Mouse (Mus musculus) liver, embryonic 16.5 days (tissue): Measurements from ENCODE around the gene Sdhc. TPM values are rescaled to one million over a fixed set of nuclear protein-coding genes. Genes with fewer than 3 reads are reported as not detected.

ENCODE experiments used
- ATAC-seq: fragments of 200-750 bp; cut with Nextera tagmentation; 2 replicates; pipeline ENCODE4 v1.8.0; 2017; ENCODE audit warnings: low read depth, mild to moderate bottlenecking, moderate number of reproducible peaks, moderate library complexity
- H3K27ac ChIP-seq: fragments of 300-500 bp; sonication (generic); 2 replicates; pipeline ENCODE4 v1.5.1; 2014; ENCODE audit warnings: mild to moderate bottlenecking, low read length
- H3K27me3 ChIP-seq: fragments of 300-500 bp; sonication (generic); 2 replicates; pipeline ENCODE4 v1.6.1; 2014; ENCODE audit warnings: low read depth, low read length, mixed read lengths; ENCODE audit not compliant: control insufficient read depth, insufficient read depth
- H3K36me3 ChIP-seq: fragments of 300-500 bp; sonication (generic); 2 replicates; pipeline ENCODE4 v1.6.1; 2014; ENCODE audit warnings: mild to moderate bottlenecking; ENCODE audit not compliant: control insufficient read depth, insufficient read depth
- H3K4me1 ChIP-seq: fragments of 300-500 bp; sonication (generic); 2 replicates; pipeline ENCODE4 v1.6.1; 2014; ENCODE audit warnings: low read depth, low read length, mixed read lengths; ENCODE audit not compliant: control insufficient read depth
- H3K4me2 ChIP-seq: fragments of 300-500 bp; sonication (generic); 2 replicates; pipeline ENCODE4 v1.6.1; 2014; ENCODE audit warnings: low read depth, low read length, mixed read lengths
- H3K4me3 ChIP-seq: fragments of 300-500 bp; sonication (generic); 2 replicates; pipeline ENCODE4 v1.5.1; 2014; ENCODE audit warnings: low read depth, mild to moderate bottlenecking, low read length
- H3K9ac ChIP-seq: fragments of 300-500 bp; sonication (generic); 2 replicates; pipeline ENCODE4 v1.6.1; 2014; ENCODE audit warnings: low read depth, low read length
- H3K9me3 ChIP-seq: fragments of 300-500 bp; sonication (generic); replicated peaks from 2 replicates; pipeline ENCODE4 v1.6.1; 2016; ENCODE audit warnings: low read length; ENCODE audit not compliant: control insufficient read depth
- WGBS: fragments of 180-500 bp; shearing (Covaris S2); extraction: QIAGEN DNeasy Blood & Tissue Kit; methylation state at CpG from one replicate; pipeline ENCODE4 v1.1.7; 2014; ENCODE audit not compliant: insufficient replicate concordance; 5-methylcytosine and 5-hydroxymethylcytosine counted together
- polyA plus RNA-seq: library from polyadenylated mRNA; unstranded; fragments of >200 nt; fragmentation: Nextera tagmentation; extraction: Ambion mirVana; gene quantifications from 2 replicates; pipeline ENCODE4 v1.2.1, GENCODE M21; 2015

Gene Sdhc
- polyA plus RNA-seq, 1 experiment from 2014 or later, result 164 TPM

- ATAC-seq, result no peak
- 40% methylated on average over 5 of the region's 5 CpGs for WGBS
- H3K4me1 ChIP-seq, result peaks cover 37% of the 10 kb centered on the region
Measured at GRCm38 (mm10) chr1:171121839-171122238, 28.6 kb downstream of the Sdhc start.

GRCm38 (mm10) chr1:171120893-171121292 is 29.5 kb downstream of the Sdhc start:
- peaks cover 46% of the 10 kb centered on the region for H3K4me1 ChIP-seq
- H3K36me3 ChIP-seq, result no peaks in the 10 kb centered on the region
- H3K27me3 ChIP-seq, result no peaks in the 10 kb centered on the region
- no peak overlapping the region for H3K9ac ChIP-seq
- H3K4me3 ChIP-seq, result no peak overlapping the region
- no peak overlapping the region for H3K27ac ChIP-seq
- ATAC-seq, result no peak
- H3K4me2 ChIP-seq, result no peak overlapping the region
- WGBS, result 58% methylated on average over 3 of the region's 3 CpGs
- no peaks in the 10 kb centered on the region for H3K9me3 ChIP-seq

More at GRCm38 (mm10) chr1:171121839-171122238, 28.6 kb downstream of the Sdhc start:
- Histone ChIP-seq H3K4me3 (no peak overlapping the region), H3K27ac (no peak overlapping the region), H3K27me3 (no peaks in the 10 kb centered on the region), H3K9ac (no peak overlapping the region), H3K9me3 (no peaks in the 10 kb centered on the region), H3K36me3 (no peaks in the 10 kb centered on the region), H3K4me2 (no peak overlapping the region)

- H3K9me3 ChIP-seq, result no peaks in the 10 kb centered on the region
- H3K4me3 ChIP-seq, result no peak overlapping the region
- H3K27ac ChIP-seq, result no peak overlapping the region
- 83% methylated on average over 14 of the region's 14 CpGs for WGBS
- no peaks in the 10 kb centered on the region for H3K36me3 ChIP-seq
- peaks cover 40% of the 10 kb centered on the region for H3K4me1 ChIP-seq
- H3K4me2 ChIP-seq, result no peak overlapping the region
- no peak for ATAC-seq
- H3K9ac ChIP-seq, result no peak overlapping the region
- no peaks in the 10 kb centered on the region for H3K27me3 ChIP-seq
Measured at GRCm38 (mm10) chr1:171119405-171119804, 31.0 kb downstream of the Sdhc start.

- no peak overlapping the region for H3K9ac ChIP-seq
- H3K36me3 ChIP-seq, result no peaks in the 10 kb centered on the region
- no peak overlapping the region for H3K4me2 ChIP-seq
- ATAC-seq, result no peak
- peaks cover 43% of the 10 kb centered on the region for H3K4me1 ChIP-seq
- H3K9me3 ChIP-seq, result no peaks in the 10 kb centered on the region
- no peaks in the 10 kb centered on the region for H3K27me3 ChIP-seq
- no peak overlapping the region for H3K4me3 ChIP-seq
- 64% methylated on average over 5 of the region's 5 CpGs for WGBS
- H3K27ac ChIP-seq, result no peak overlapping the region
Measured at GRCm38 (mm10) chr1:171118996-171119395, 31.4 kb downstream of the Sdhc start.

GRCm38 (mm10) chr1:171118269-171118684 is 32.1 kb downstream of the Sdhc start:
- no peak overlapping the region for H3K27ac ChIP-seq
- no peaks in the 10 kb centered on the region for H3K36me3 ChIP-seq
- ATAC-seq, result peak; percentile 35
- no peaks in the 10 kb centered on the region for H3K9me3 ChIP-seq
- H3K9ac ChIP-seq, result no peak overlapping the region
- no peak overlapping the region for H3K4me3 ChIP-seq
- peaks cover 43% of the 10 kb centered on the region for H3K4me1 ChIP-seq
- no peaks in the 10 kb centered on the region for H3K27me3 ChIP-seq
- H3K4me2 ChIP-seq, result no peak overlapping the region
- 10% methylated on average over 4 of the region's 4 CpGs for WGBS

GRCm38 (mm10) chr1:171116280-171116679 is 34.1 kb downstream of the Sdhc start:
- peak; percentile 27; the same call in 1 of the 2 replicates for ATAC-seq
- whole genome bisulfite sequencing, result 32% methylated on average over 4 of the region's 4 CpGs
- H3K4me3 ChIP-seq, result no peak overlapping the region
- H3K27me3 ChIP-seq, result no peaks in the 10 kb centered on the region
- H3K4me1 ChIP-seq, result peaks cover 33% of the 10 kb centered on the region
- H3K4me2 ChIP-seq, result peak overlapping the region; percentile 28
- H3K27ac ChIP-seq, result peak overlapping the region; percentile 48; the same call in 1 of the 2 replicates
- no peaks in the 10 kb centered on the region for H3K36me3 ChIP-seq
- no peaks in the 10 kb centered on the region for H3K9me3 ChIP-seq
- no peak overlapping the region for H3K9ac ChIP-seq

GRCm38 (mm10) chr1:171113873-171114299 is 36.5 kb downstream of the Sdhc start, which contains the start of gene Cfap126:
Gene Cfap126, plus strand, starts transcription at chr1:171113918.
- H3K27me3 ChIP-seq, result no peaks in the 10 kb centered on the region
- under 1% methylated on average over 24 of the region's 24 CpGs for WGBS
- peaks cover 39% of the 10 kb centered on the region for H3K4me1 ChIP-seq
- no peaks in the 10 kb centered on the region for H3K9me3 ChIP-seq
- H3K4me3 ChIP-seq, result peak within 1 kb of the TSS; percentile 68
- peak within 1 kb of the TSS; percentile 88 for H3K4me2 ChIP-seq
- H3K9ac ChIP-seq, result peak within 1 kb of the TSS; percentile 77
- ATAC-seq, result peak; percentile 31
- H3K27ac ChIP-seq, result peak within 1 kb of the TSS; percentile 76
- H3K36me3 ChIP-seq, result no peaks in the 10 kb centered on the region

GRCm38 (mm10) chr1:171112986-171113385 is 37.4 kb downstream of the Sdhc start:
- Histone ChIP-seq H3K4me1 (peaks cover 39% of the 10 kb centered on the region), H3K27ac (no peak overlapping the region), H3K9ac (no peak overlapping the region), H3K4me2 (peak overlapping the region; percentile 88; the same call in 1 of the 2 replicates), H3K9me3 (no peaks in the 10 kb centered on the region), H3K4me3 (no peak overlapping the region), H3K36me3 (no peaks in the 10 kb centered on the region), H3K27me3 (no peaks in the 10 kb centered on the region)
- 74% methylated on average over 4 of the region's 4 CpGs for WGBS
- no peak for ATAC-seq

GRCm38 (mm10) chr1:171111781-171112575 is 38.4 kb downstream of the Sdhc start:
- Histone ChIP-seq H3K9ac (peak overlapping the region; percentile 59), H3K36me3 (no peaks in the 10 kb centered on the region), H3K27me3 (no peaks in the 10 kb centered on the region), H3K4me3 (peak overlapping the region; percentile 79), H3K4me1 (peaks cover 39% of the 10 kb centered on the region), H3K9me3 (no peaks in the 10 kb centered on the region), H3K4me2 (peak overlapping the region; percentile 84), H3K27ac (peak overlapping the region; percentile 79)
- WGBS, result 2% methylated on average over 15 of the region's 15 CpGs
- no peak; the same call in 1 of the 2 replicates for ATAC-seq
